Mouse (Mus musculus): ENCODE measurements at regions not wholly inside any gene's neighbourhood (a gene's known extent, or its start where the extent isn't known, plus 50 kb on each side); places are given as distances from the start of the nearest gene placed in this dataset.

- no peak for DNase-seq
Measured at GRCm38 (mm10) chr17:88307082-88307481, 133.4 kb upstream of the Foxn2 start.

GRCm38 (mm10) chr17:88307826-88308225, 132.7 kb upstream of the Foxn2 start:
- DNase-seq, result no peak

- no peak for DNase-seq
Measured at GRCm38 (mm10) chr17:88312876-88313275, 127.6 kb upstream of the Foxn2 start.

DNA sequence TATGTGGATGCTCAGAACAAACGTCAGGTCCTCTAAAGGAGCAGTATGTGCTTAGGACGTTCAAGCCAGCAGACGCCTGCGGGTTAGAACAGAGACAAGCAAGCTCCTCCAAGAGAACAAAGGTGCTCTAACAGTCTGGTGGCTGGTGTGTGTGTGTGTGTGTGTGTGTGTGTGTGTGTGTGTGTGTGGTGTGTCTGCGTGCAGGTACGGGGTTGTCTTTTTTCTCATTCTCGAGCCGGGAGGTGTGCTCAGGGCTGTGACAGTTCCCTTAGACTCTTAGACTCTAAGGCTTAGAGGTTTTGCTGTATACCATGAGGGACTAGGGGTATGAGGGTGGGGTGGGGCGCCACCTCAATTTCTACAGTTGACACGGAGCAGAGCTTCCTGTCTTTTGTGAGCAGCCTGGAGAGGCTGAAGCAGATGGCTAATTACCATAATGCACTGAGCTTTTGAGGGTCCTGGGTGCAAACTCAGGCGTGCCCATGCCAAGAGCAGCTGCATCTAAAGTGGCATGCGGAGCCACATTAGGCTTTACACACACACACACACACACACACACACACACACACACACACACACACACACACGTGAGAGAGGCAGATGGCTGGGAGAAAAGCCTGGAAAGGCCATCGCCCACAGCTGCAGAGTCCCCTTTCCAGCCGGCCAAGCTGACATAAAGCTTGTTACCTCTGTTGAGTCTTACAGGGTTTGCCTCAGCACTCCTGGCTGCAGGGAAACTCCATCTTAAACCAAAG, 124.1 kb upstream of the Foxn2 start:
- no peak for DNase-seq

DNA sequence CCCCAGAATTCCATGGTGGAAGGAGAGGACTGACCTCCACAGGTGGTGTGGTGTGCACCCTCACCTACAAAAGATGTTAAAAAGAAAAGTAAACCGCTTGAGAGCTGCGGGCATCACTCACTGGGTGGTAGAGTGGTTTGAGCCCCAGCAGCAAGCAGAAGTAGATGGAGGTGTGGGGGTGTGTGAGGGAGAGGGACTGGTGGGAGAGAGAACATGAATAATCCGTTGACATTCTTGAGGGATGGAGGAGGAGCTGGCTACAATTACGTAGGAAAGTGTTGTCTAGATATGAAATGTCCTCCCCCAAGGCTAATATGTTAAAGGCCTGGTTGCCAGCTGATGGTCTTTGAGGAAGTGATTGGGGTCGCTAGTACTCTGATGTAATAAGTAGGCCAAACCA, 123.2 kb upstream of the Foxn2 start:
- no peak for DNase-seq

DNA sequence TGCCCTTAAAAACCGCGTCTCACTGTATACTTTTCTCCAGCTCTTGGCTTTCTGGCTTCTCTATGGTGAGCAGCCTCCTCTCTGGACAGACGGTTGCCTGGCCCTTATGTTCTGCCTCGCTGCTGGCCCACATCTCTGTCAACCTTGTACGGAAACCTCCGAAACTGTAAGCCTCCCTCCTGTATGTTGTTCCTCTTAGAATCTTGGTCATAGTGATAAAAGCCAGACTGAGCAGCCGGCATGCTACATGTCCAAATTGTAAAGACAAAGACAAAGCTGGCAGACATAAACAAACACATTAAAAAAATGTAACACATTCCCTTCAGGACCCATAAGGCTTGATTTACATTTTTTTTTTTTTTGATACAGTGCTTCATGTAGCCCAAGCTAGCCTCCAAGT, 122.7 kb upstream of the Foxn2 start:
- DNase-seq, result no peak

- DNase-seq, result no peak
Measured at GRCm38 (mm10) chr17:88318207-88318791, 122.2 kb upstream of the Foxn2 start.

DNA sequence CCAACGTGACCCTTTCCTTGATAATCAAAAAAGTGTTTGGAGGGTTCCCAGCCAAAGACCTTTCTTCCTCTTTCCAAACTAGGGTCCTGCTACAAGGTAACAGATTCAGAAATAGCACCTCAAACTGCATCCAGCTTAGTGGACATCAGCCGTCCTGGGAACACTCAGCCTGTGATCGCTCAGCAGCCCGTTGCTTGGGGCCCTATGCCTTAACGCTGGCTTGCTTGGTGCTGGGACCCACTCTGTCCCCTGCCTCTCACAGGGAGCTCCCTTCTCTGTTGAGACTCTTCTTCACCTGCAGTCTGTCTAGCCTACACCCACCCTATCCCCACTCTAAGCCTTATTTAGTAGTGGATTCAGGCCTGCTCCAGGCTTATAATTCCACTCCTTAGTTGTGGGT, 121.6 kb upstream of the Foxn2 start:
- no peak for DNase-seq

GRCm38 (mm10) chr17:88320686-88321085, 119.8 kb upstream of the Foxn2 start:
- peak in 1 of 2 experiments; percentile 47 for DNase-seq

DNA sequence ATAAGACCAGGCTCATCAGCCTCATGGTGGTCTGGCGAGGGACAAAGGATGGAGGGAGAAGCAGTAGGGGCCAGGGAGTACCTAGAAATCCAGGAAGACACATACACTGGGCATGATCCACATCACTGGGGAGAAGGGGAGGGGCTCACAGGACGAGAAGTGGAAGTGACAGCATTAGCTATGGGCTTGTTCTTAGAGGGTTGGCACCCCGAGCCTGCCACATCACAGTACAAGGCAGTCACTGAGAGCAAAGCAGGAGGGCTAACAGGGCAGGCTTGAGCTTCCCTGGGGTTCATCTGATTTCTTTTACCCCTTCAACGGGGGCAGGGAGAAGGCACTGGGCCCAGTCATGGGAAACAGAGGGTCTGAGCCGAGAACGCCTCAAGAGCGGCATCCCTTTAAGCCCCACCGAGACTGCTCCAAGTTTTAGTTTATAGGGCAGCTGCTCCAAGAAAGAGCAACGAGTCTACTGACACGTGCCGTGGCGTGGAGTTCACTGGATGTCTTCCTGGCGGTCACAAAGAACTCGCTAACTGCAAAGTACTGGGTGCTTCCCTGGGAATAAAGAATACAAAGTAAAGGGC, 115.1 kb upstream of the Foxn2 start:
- DNase-seq, result no peak

GRCm38 (mm10) chr17:88325910-88326739, 114.4 kb upstream of the Foxn2 start:
- DNase-seq, result no peak

DNA sequence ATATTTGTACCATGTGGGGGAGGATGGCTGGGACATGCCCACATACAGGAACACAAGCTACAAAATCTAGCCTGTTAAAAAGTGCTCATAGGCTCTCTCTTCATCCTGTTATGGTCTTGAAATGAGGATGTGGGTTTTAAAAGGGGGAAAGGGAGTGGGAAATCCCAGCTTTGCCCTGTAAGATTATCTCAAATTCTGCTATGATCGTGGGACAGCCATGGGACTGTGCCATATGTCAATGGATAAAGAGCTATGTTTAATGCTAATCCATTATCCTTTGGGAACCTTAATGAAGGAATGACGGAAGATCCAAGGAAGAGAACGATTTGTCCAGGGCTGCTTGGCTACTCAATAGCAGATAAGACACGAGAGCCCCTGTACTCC, 113.8 kb upstream of the Foxn2 start:
- no peak for DNase-seq

DNA sequence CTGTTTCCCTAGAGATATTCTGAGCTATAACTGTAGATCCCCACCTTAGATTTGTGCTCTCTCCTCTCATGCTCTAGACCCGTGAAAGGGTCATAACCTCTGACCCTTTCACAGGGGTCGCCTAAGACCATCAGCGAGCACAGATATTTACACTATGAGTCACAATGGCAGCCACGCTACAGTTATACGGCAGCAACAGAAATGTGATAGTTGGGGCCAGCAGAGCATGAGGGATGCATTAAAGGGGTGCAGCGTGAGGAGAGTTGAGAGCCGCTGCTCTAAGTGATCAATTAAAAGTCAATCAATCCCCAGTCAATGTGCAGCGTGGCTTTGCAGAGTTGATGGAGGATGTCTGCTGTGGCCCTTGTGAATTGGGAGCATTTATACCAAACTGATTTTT, 112.7 kb upstream of the Foxn2 start:
- no peak for DNase-seq

- no peak for DNase-seq
Measured at GRCm38 (mm10) chr17:88328807-88329206, 111.7 kb upstream of the Foxn2 start.

DNA sequence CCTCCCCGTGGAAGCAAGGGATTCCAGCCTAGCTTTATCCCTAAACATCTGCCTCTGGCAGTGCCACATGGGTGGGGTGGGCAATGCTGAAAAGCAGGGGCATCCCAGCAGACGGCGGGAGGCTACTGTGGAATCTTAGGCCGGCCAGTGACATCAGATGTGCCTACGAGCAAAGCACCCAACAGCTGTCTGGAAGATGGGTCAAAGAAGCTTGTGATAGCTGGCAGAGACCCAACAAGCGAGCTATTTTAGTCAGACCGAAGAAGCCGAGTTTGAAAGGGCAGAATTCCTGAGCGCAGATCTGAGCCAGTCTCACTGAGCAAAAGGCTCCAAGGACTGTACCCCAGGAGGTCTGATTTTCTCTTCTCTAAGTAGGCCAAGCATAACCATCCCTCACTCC, 110.8 kb upstream of the Foxn2 start:
- peak; percentile 57 to 63 for DNase-seq

DNA sequence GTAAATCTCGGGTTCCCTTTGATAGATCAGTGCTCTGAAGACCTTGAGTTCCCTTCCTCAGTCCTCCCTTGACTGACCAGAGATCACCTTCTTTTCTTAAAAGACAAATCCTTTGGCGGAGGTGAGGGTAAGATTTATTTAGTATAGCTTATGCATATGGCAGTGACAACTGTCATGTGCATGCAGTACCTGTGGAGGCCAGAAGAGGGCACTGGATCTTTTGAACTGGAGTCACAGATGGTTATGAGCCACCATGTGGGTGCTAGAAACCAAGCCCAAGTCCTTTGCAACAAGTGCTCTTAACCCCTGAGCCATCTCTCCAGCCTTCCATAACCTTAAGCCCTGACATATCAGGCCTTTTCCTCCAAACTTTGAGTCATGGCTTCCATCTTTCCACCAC, 110.4 kb upstream of the Foxn2 start:
- DNase-seq, result no peak

DNA sequence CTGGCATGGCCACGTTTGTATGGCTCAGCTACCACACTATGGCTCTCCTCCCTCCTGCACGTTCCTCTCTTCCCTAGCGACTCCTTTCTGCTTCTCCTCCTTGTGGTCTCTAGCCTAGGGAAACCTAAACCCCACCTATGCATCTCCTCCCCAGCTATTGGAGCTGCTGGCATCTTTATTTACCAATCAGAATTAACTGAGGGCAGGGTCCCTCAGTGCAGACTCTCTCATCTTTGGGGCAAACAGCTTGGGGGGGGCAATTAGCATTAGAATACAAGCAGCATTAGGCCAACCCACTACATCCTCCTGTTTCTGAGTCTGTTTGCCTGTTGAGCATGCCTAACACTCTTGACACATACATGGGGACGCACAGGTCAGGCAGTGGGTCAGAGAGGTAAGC, 106.7 kb upstream of the Foxn2 start:
- DNase-seq, result no peak

DNA sequence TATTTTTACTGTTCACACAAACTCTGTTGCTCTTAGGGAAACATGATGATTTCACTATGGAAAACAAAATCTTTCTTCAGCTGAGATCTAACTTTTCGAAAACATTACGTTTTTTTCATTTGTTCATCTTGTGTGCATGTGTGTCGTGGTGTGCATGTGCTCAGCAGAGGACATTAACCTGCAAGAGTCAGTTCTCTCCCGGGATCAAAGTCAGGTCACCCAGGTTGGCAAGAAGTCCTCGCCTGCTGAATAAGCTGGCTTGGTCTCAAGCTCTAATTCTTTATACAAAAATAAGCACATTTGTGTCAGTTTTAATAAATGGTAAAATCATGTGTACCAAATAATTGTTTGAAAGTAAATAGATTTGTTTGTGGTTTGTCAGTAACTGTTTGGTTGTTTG, 105.2 kb upstream of the Foxn2 start:
- DNase-seq, result no peak

GRCm38 (mm10) chr17:88336140-88336769, 104.3 kb upstream of the Foxn2 start:
- DNase-seq, result peak; percentile 66 to 77

GRCm38 (mm10) chr17:88337649-88338404, 102.7 kb upstream of the Foxn2 start:
- no peak for DNase-seq

DNA sequence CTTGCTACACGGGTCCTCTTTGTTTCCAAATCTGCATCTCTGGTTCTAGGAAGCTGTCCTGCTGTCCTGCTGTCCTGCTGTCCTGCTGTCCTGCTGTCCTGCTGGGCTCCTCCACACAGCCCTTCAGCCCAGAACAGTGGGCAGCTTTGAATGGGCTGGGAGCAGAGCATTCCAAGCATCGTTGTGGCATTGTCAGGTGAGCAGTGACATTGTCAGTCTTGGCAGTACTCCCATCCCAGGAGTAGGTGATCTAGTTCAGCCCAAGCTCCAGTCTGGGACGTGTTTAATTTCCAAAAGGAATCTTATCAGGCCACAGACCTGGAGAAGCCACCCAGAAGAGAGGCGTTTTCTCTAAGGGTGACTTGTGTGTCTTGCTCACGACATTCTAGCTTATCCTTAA, 99.4 kb upstream of the Foxn2 start:
- DNase-seq, result peak; percentile 52 to 59

DNA sequence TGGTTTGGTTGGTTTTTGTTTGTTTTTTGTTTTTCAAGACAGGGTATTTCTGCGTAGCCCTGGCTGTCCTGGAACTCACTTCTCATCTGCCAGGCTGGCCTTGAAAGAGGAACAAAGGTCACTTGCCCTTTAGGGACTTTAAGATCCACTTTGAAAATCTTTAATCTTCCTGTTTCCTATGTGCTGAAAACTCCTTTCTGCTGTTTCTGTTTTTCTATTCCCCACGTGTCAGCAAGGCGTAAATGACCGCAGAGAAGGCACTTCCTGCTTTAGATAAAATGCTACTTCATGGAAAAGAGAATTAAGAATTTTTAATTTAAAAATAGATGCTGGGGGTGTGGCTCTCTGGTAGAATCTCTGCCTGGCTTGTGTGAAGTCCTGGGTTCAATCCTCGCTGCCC, 98.9 kb upstream of the Foxn2 start:
- no peak for DNase-seq

Data from cerebellum, adult 18-20 months (tissue).